Mouse (Mus musculus) midbrain, embryonic 10.5 days (tissue): ENCODE results near the gene Gm49398. TPM values are rescaled to one million over a fixed set of nuclear protein-coding genes. Genes with fewer than 3 reads are reported as not detected.

Experiments used
- DNase-seq: peaks from one replicate; pipeline ENCODE4 v3.0.0-alpha.2; 2017; ENCODE audit warnings: low spot score
- H3K27ac ChIP-seq: fragments of 300-500 bp; sonication (generic); replicated peaks from 2 replicates; pipeline ENCODE4 v1.5.1; 2016; ENCODE audit warnings: mild to moderate bottlenecking
- H3K27me3 ChIP-seq: fragments of 300-500 bp; sonication (generic); 2 replicates; pipeline ENCODE4 v1.6.1; 2016; ENCODE audit warnings: low read depth, mild to moderate bottlenecking; ENCODE audit not compliant: poor library complexity, severe bottlenecking
- H3K36me3 ChIP-seq: fragments of 300-500 bp; sonication (generic); 2 replicates; pipeline ENCODE4 v1.6.1; 2016; ENCODE audit warnings: mild to moderate bottlenecking, moderate library complexity
- H3K4me1 ChIP-seq: fragments of 300-500 bp; sonication (generic); 2 replicates; pipeline ENCODE4 v1.6.1; 2016
- H3K4me3 ChIP-seq: fragments of 300-500 bp; sonication (generic); 2 replicates; pipeline ENCODE4 v1.5.1; 2016; ENCODE audit warnings: mild to moderate bottlenecking, moderate library complexity
- H3K9me3 ChIP-seq: fragments of 300-500 bp; sonication (generic); replicated peaks from 2 replicates; pipeline ENCODE4 v1.6.1; 2016; ENCODE audit warnings: mild to moderate bottlenecking
- WGBS: fragments of 180-500 bp; shearing (Covaris S2); methylation state at CpG from one replicate; pipeline ENCODE4 v1.1.7; 2016; 5-methylcytosine and 5-hydroxymethylcytosine counted together
- microRNA-seq: library from miRNA; unstranded; fragments of <30 nt; microRNA quantifications from one replicate; pipeline ENCODE4, GENCODE M21; 2017
- polyA plus RNA-seq: library from polyadenylated mRNA; unstranded; fragments of >200 nt; fragmentation: Nextera tagmentation; extraction: Ambion mirVana; gene quantifications from 2 replicates; pipeline ENCODE4 v1.2.1, GENCODE M21; 2016

The Gm49398 gene
- not detected in 2 replicates for polyA plus RNA-seq

DNA sequence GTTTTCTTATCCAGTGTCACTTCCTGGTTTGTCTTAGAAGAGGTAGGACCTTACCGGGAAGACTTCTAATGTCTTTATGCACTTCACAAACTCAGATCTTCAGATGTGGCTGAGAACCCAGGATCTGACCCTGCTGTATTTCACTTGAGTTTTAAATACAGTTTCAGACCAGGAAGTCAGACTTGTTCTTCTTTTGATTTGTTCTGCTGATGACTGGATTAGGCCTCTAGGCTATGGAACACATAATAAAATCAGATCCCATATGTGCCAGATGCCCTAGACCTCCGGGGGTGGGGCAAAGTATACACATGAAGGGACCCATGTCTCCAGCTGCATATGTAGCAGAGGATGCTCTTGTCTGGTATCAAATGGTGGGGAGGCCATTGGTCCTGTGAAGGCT is at the start of gene Gm49398:
Gene Gm49398 (minus strand): TSS at position 101 of the 400 bp plus-strand sequence.
- Histone ChIP-seq H3K4me1 (no peaks in the 10 kb centered on the region), H3K27me3 (no peaks in the 10 kb centered on the region), H3K27ac (no peak within 1 kb of the TSS), H3K36me3 (no peaks in the 10 kb centered on the region), H3K9me3 (peaks cover 48% of the 10 kb centered on the region), H3K4me3 (no peak within 1 kb of the TSS)
- 83% methylated on average over 2 of the region's 2 CpGs for WGBS
- no peak for DNase-seq

DNA sequence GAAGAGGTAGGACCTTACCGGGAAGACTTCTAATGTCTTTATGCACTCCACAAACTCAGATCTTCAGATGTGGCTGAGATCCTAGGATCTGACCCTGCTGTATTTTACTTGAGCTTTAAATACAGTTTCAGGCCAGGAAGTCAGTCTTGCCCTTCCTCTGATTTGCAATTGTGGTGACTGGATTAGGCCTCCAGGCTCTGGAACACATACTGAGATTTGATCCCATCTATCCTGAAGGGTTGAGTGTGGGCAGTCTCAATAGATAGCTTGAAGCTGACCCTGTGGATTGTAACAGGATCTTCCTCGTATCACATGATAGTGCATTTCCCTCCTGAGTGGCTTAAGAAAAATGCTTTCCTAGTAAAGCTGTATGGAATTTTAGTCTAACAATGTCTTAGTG is 33.4 kb downstream of the Gm49398 start, which contains the start of gene Cts8:
Gene Cts8 (minus strand): TSS at position 101 of the 400 bp plus-strand sequence.
- Histone ChIP-seq H3K4me1 (no peaks in the 10 kb centered on the region), H3K4me3 (no peak within 1 kb of the TSS), H3K9me3 (peaks cover 76% of the 10 kb centered on the region), H3K27me3 (no peaks in the 10 kb centered on the region), H3K27ac (no peak within 1 kb of the TSS), H3K36me3 (no peaks in the 10 kb centered on the region)
- 86% methylated on average over 2 of the region's 2 CpGs for WGBS
- DNase-seq: no peak

DNA sequence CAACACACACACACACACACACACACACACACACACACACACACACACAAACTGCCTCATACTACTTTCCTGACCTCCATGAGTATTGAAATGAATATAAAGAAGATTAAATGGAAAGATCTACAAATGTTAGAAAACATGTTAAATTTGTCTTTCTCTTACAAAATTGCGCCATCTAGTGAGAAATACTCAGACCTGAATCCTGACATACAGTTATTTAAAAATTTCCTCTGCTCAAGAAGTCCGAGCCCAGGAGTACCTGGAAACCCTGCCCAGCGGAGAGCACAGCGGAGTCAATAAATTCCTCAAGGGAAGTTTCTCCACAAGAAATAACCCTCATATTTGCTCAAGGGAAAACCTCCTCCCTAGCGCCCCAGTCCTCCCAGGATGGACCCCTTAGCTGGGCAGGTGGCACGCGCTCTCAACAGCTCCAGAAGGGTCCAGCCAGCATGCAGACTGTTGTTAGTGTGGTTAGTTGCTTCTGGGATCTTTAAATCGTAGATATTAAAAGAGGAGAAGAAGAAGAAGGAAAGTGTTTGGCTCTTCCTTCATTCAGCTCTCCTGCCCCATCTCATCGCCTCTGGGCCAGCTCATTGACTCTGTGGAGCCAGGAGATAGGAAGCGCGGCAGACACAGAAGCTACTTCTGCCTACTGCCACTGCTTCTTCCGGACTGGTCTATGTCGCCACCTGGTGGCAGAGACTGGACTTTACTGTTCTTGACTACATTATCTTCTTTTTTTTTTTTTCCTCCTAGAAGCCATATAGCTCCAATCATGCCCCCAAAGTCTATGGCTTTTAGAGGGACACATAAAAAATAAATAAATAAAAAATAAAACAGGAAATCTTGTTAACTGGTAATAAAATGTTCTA is 47.3 kb downstream of the Gm49398 start:
- peak; percentile 12 for DNase-seq
- WGBS: 61% methylated on average over 13 of the region's 13 CpGs

DNA sequence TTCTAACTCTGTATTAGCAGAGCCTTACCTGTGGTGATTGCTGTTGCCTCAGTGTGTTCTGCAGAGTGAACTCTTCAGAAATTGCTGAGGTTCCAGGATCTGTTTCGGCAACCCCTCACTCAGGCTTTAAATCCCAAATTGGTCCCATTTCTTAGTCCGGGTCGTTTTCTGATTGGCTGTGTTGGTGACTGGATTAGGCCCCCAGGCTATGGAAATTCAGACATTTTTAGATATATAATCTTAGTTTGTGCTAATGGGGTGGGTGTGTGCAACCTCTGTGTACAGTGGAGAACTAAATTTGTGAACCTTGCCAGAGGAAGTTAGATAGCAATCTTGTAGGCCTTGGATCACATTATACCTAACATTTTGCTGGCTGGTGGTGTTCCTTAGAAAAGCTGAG is 85.3 kb downstream of the Gm49398 start, which contains the start of gene Cts6:
Gene Cts6 (minus strand): TSS at position 101 of the 400 bp plus-strand sequence.
- H3K36me3 ChIP-seq: no peaks in the 10 kb centered on the region
- H3K9me3 ChIP-seq: peaks cover 78% of the 10 kb centered on the region
- WGBS: 88% methylated on average over 3 of the region's 3 CpGs
- H3K27ac ChIP-seq: no peak within 1 kb of the TSS
- H3K27me3 ChIP-seq: no peaks in the 10 kb centered on the region
- no peak within 1 kb of the TSS for H3K4me3 ChIP-seq
- no peaks in the 10 kb centered on the region for H3K4me1 ChIP-seq
- DNase-seq: no peak

More for the DNA sequence above, 47.3 kb downstream of the Gm49398 start:
- Histone ChIP-seq H3K27ac (no peak overlapping the region), H3K9me3 (peaks cover 52% of the 10 kb centered on the region), H3K4me1 (no peaks in the 10 kb centered on the region), H3K4me3 (no peak overlapping the region), H3K27me3 (no peaks in the 10 kb centered on the region), H3K36me3 (no peaks in the 10 kb centered on the region)

Small RNA genes lying within 50 kb of the gene (microRNA-seq; reads per million reads assigned to microRNA genes)
- gene Gm27704: not detected

Other genes starting within 250 kb of the Gm49398 start
- not detected in 2 replicates for gene Ctsq, start 248.2 kb downstream of the Gm49398 start, polyA plus RNA-seq
- gene Ctsr, start 124.6 kb downstream of the Gm49398 start, polyA plus RNA-seq: not detected in 2 replicates
- gene Cts6, start 85.4 kb downstream of the Gm49398 start, polyA plus RNA-seq: not detected in 2 replicates
- not detected in 2 replicates for gene Cts8, start 33.5 kb downstream of the Gm49398 start, polyA plus RNA-seq
- gene Cts7, start 69.4 kb upstream of the Gm49398 start, polyA plus RNA-seq: not detected in 2 replicates